In the genomic region with DNA sequence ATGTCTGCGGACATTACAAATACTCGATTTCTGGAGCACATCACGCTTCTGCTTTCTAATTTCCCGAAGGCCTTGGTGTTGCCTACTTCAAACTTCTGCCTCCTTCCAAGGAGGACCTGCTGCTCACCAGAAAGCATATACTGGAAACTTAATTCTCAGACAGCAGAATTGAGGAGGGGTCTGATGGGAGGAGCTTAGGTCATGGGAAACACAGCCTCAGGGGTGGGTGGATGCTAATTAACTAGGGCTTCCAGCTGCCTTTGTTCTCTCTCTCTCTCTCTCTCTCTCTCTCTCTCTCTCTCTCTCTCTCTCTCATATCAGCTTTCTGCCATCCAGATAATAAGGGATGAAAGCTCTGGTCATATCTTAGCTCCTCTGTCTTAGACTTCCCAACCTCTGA, we compare ENCODE assay signal across 19 mouse cellular contexts. TPM values are rescaled to one million over a fixed set of nuclear protein-coding genes. Genes with fewer than 3 reads are reported as not detected.
"Had no signal": no experiment of that assay in that cellular context is flagged by ENCODE, and none has a peak within 500 bp of the region (broad histone marks: within the 10 kb centered on the region; RNA-seq: fewer than 3 reads in every experiment).

No protein-coding gene starts in this region.

- H3K9ac ChIP-seq: limb, embryonic 15.5 days; liver, embryonic 13.5 days; liver, postnatal 0 days; lung, embryonic 15.5 days; neural tube, embryonic 12.5 days; stomach, embryonic 15.5 days had no signal

- H3K27ac ChIP-seq: kidney, postnatal 0 days; limb, embryonic 15.5 days; liver, embryonic 13.5 days; lung, embryonic 15.5 days; neural tube, embryonic 12.5 days; stomach, embryonic 15.5 days had no signal

- H3K4me2 ChIP-seq: limb, embryonic 15.5 days; liver, embryonic 13.5 days; lung, embryonic 15.5 days; neural tube, embryonic 12.5 days; stomach, embryonic 15.5 days had no signal

- DNase-seq: kidney, adult 11 months; kidney, adult 9 months; kidney, postnatal 36 days; layer of hippocampus, adult 9-11 months; layer of hippocampus, postnatal 36 days; liver, embryonic 13.5 days; liver, postnatal 0 days; lung, postnatal 36 days; right cerebral cortex, postnatal 14 days; thymus, adult 2 months; thymus, postnatal 36 days had no signal

- H3K4me3 ChIP-seq: limb, embryonic 15.5 days; liver, embryonic 13.5 days; lung, embryonic 15.5 days; neural tube, embryonic 12.5 days; stomach, embryonic 15.5 days had no signal

- ATAC-seq: liver, postnatal 0 days had no signal

- H3K4me1 ChIP-seq: neural tube, embryonic 12.5 days had no signal

- H3K9me3 ChIP-seq: limb, embryonic 15.5 days; liver, embryonic 13.5 days; lung, embryonic 15.5 days; neural tube, embryonic 12.5 days; stomach, embryonic 15.5 days had no signal

- H3K27me3 ChIP-seq: neural tube, embryonic 12.5 days had no signal

- H3K36me3 ChIP-seq: limb, embryonic 15.5 days; liver, embryonic 13.5 days; lung, embryonic 15.5 days; neural tube, embryonic 12.5 days; stomach, embryonic 15.5 days had no signal

RNA-seq across cellular contexts. Expression of gene Amph, which starts 5.6 kb away (rescaled TPM):
- total RNA-seq: megakaryocyte progenitor cell, adult 5-6 weeks; monocyte, adult 5-6 weeks; neutrophil, adult 5-6 weeks had no signal
